Mouse (Mus musculus) gastrocnemius, adult 18-20 months (tissue): ENCODE results near the gene Dapl1. TPM values are rescaled to one million over a fixed set of nuclear protein-coding genes. Genes with fewer than 3 reads are reported as not detected.

Experiments
- DNase-seq: peaks from one replicate; pipeline ENCODE4 v3.0.0; 2021; ENCODE audit warnings: low spot score
- total RNA-seq, 2 experiments: library from RNA; stranded (reverse); gene quantifications; 2 replicates each; pipeline ENCODE4 v1.2.3; 2021

Gene Dapl1
- total RNA-seq, 2 experiments from 2014 or later, result not detected

- no peak for DNase-seq
Measured at GRCm38 (mm10) chr2:59533971-59534748, 49.7 kb downstream of the Dapl1 start.

- no peak for DNase-seq
Measured at GRCm38 (mm10) chr2:59536958-59537357, 52.5 kb downstream of the Dapl1 start.

GRCm38 (mm10) chr2:59538031-59538430, 53.6 kb downstream of the Dapl1 start:
- DNase-seq, result no peak

GRCm38 (mm10) chr2:59539796-59540195, 55.3 kb downstream of the Dapl1 start:
- no peak for DNase-seq

GRCm38 (mm10) chr2:59541121-59541887, 56.9 kb downstream of the Dapl1 start:
- DNase-seq, result peak; percentile 79

- DNase-seq, result no peak
Measured at GRCm38 (mm10) chr2:59543543-59544065, 59.2 kb downstream of the Dapl1 start.

GRCm38 (mm10) chr2:59544237-59544909, 59.9 kb downstream of the Dapl1 start:
- DNase-seq, result no peak

- DNase-seq, result no peak
Measured at GRCm38 (mm10) chr2:59545001-59545400, 60.5 kb downstream of the Dapl1 start.

GRCm38 (mm10) chr2:59547369-59548099, 63.1 kb downstream of the Dapl1 start:
- no peak for DNase-seq

- DNase-seq, result no peak
Measured at GRCm38 (mm10) chr2:59552784-59553183, 68.3 kb downstream of the Dapl1 start.

- DNase-seq, result no peak
Measured at GRCm38 (mm10) chr2:59554373-59554940, 70.0 kb downstream of the Dapl1 start.

Other genes with a start within 250 kb of the Dapl1 start
- 1 to 10 TPM; 4.8 to 6.6 TPM for gene Tanc1, start 127.4 kb downstream of the Dapl1 start, total RNA-seq